Mouse (Mus musculus): ENCODE data around the gene Slc7a9. TPM values are rescaled to one million over a fixed set of nuclear protein-coding genes. Genes with fewer than 3 reads are reported as not detected.

The Slc7a9 gene
- polyA plus RNA-seq, 1 experiment = 320 TPM

- H3K4me3 ChIP-seq (ENCODE audit: low read depth, low read length) = no peak overlapping the region
- TF ChIP-seq CTCF (IDR thresholded peaks at IDR 0.05; ENCODE audit: extremely low read depth, insufficient read length, insufficient replicate concordance, low read depth, low read length) = no peak
- TF ChIP-seq POLR2A (IDR thresholded peaks at IDR 0.05; ENCODE audit: low read depth, low read length) = no peak
- H3K4me1 ChIP-seq (ENCODE audit: control insufficient read depth, insufficient read depth, insufficient read length, low read length) = no peaks in the 10 kb centered on the region
- WGBS = 82% methylated on average over 2 of the region's 2 CpGs
- H3K36me3 ChIP-seq (ENCODE audit: control insufficient read depth, insufficient read depth, low read length) = peaks cover 19% of the 10 kb centered on the region
- H3K27me3 ChIP-seq (ENCODE audit: control insufficient read depth, insufficient read depth, low read length) = no peaks in the 10 kb centered on the region
- no peak overlapping the region for H3K27ac ChIP-seq (ENCODE audit: insufficient read depth, low read depth, low read length)
Observed at GRCm38 (mm10) chr7:35467856-35468255, 19.3 kb downstream of the Slc7a9 start.

- Histone ChIP-seq H3K36me3 (ENCODE audit: control insufficient read depth, insufficient read depth, low read length) (no peaks in the 10 kb centered on the region), H3K4me1 (ENCODE audit: control insufficient read depth, insufficient read depth, insufficient read length, low read length) (no peaks in the 10 kb centered on the region), H3K27me3 (ENCODE audit: control insufficient read depth, insufficient read depth, low read length) (no peaks in the 10 kb centered on the region), H3K27ac (ENCODE audit: insufficient read depth, low read depth, low read length) (no peak overlapping the region), H3K4me3 (ENCODE audit: low read depth, low read length) (no peak overlapping the region)
- WGBS = 41% methylated on average over 4 of the region's 4 CpGs
- TF ChIP-seq CTCF (IDR thresholded peaks at IDR 0.05; ENCODE audit: extremely low read depth, insufficient read length, insufficient replicate concordance, low read depth, low read length) = peak; percentile 16; the same call in 1 of the 2 replicates
- TF ChIP-seq POLR2A (IDR thresholded peaks at IDR 0.05; ENCODE audit: low read depth, low read length) = no peak
Observed at GRCm38 (mm10) chr7:35470794-35471193, 22.2 kb downstream of the Slc7a9 start.

DNA sequence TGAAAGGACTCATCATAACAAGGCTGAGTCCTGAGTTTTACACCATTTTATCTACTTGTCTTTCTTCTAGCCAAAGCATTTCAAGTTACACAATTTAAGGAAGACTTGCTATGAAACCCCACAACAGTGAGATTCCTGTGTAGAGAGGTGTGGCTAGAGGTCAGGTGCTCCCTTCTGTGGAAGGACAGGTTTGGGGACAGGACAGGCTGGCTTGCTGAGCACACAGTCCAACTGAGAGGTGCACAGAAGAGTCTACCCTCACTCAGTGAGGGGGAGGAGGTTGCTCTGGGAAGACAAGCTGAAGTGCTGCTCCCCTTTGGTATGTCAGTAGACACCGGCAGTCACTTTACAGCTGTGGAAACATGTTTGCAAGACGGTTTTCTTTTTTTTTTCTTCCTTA is 27.9 kb downstream of the Slc7a9 start:
- no peak for TF ChIP-seq POLR2A (IDR thresholded peaks at IDR 0.05; ENCODE audit: low read depth, low read length)
- TF ChIP-seq CTCF (IDR thresholded peaks at IDR 0.05; ENCODE audit: extremely low read depth, insufficient read length, insufficient replicate concordance, low read depth, low read length) = no peak
- Histone ChIP-seq H3K36me3 (ENCODE audit: control insufficient read depth, insufficient read depth, low read length) (no peaks in the 10 kb centered on the region), H3K4me3 (ENCODE audit: low read depth, low read length) (no peak overlapping the region), H3K4me1 (ENCODE audit: control insufficient read depth, insufficient read depth, insufficient read length, low read length) (no peaks in the 10 kb centered on the region), H3K27ac (ENCODE audit: insufficient read depth, low read depth, low read length) (no peak overlapping the region), H3K27me3 (ENCODE audit: control insufficient read depth, insufficient read depth, low read length) (no peaks in the 10 kb centered on the region)
- 74% methylated on average over 2 of the region's 2 CpGs for WGBS

DNA sequence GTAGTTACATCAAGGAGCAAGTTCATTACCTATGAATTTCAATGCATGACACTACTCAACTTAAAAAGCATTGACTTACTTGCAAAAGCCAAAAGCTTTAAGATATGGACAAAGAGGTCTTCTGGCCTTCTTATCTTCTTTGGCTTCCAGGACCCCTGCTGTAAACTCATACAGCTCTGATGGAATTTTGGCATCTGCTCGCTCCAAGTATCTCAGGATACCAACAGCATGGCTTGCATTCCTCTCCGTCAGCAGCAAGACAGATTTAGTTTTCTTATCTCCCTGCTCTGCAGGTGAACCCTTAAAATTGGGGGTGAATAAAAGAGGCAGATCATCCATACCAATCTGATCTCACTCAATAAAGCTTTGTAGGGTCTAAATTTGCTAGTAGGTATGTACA is 36.5 kb downstream of the Slc7a9 start:
- TF ChIP-seq POLR2A (IDR thresholded peaks at IDR 0.05; ENCODE audit: low read depth, low read length) (no peak), CTCF (IDR thresholded peaks at IDR 0.05; ENCODE audit: extremely low read depth, insufficient read length, insufficient replicate concordance, low read depth, low read length) (no peak)
- H3K36me3 ChIP-seq (ENCODE audit: control insufficient read depth, insufficient read depth, low read length) = no peaks in the 10 kb centered on the region
- WGBS = 80% methylated on average over 2 of the region's 2 CpGs

DNA sequence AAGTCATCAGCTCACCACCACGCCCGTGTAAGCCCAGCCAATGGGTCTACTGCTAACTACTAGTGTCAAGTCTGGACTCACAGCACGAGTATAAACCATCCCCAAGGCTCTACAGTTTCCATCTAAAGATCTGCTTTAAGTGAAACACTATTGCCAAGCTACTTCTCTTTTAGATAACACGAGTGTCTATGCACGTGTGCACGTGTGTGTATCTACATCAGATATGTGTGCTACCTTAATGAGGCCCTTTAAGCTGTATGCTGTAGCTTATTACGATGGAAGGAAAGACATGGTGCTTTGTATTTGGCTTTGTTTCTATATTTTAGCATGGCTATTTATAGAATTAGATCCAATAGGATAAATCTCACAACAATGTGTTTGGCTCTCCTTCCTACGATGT is 38.0 kb downstream of the Slc7a9 start:
- no peaks in the 10 kb centered on the region for H3K36me3 ChIP-seq (ENCODE audit: control insufficient read depth, insufficient read depth, low read length)
- no peaks in the 10 kb centered on the region for H3K4me1 ChIP-seq (ENCODE audit: control insufficient read depth, insufficient read depth, insufficient read length, low read length)
- TF ChIP-seq POLR2A (IDR thresholded peaks at IDR 0.05; ENCODE audit: low read depth, low read length) (no peak), CTCF (IDR thresholded peaks at IDR 0.05; ENCODE audit: extremely low read depth, insufficient read length, insufficient replicate concordance, low read depth, low read length) (no peak)
- no peak overlapping the region for H3K4me3 ChIP-seq (ENCODE audit: low read depth, low read length)
- H3K27me3 ChIP-seq (ENCODE audit: control insufficient read depth, insufficient read depth, low read length) = no peaks in the 10 kb centered on the region
- WGBS = 74% methylated on average over 8 of the region's 8 CpGs
- no peak overlapping the region for H3K27ac ChIP-seq (ENCODE audit: insufficient read depth, low read depth, low read length)

More for the DNA sequence above, 36.5 kb downstream of the Slc7a9 start:
- Histone ChIP-seq H3K27me3 (ENCODE audit: control insufficient read depth, insufficient read depth, low read length) (no peaks in the 10 kb centered on the region), H3K4me1 (ENCODE audit: control insufficient read depth, insufficient read depth, insufficient read length, low read length) (no peaks in the 10 kb centered on the region), H3K4me3 (ENCODE audit: low read depth, low read length) (no peak overlapping the region), H3K27ac (ENCODE audit: insufficient read depth, low read depth, low read length) (no peak overlapping the region)

DNA sequence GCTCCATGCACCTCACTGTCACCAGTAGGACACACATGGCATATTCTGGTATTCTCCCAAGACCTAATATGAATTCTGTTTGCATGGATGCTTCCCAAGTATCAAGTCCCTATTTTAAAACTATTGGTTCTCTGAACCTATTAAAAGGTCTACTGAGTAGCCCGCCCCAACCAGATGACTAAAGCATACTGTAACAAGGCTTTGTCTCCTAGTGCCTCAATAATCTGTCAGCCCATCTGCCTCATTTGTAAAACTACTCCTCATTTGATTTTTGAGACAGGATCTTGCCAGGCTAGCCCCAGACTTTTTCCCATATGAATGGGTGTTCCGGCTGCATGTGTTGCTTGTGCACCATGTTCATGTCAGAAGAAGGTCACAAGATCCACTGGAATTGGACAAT is 41.6 kb downstream of the Slc7a9 start:
- Histone ChIP-seq H3K27ac (ENCODE audit: insufficient read depth, low read depth, low read length) (no peak overlapping the region), H3K4me1 (ENCODE audit: control insufficient read depth, insufficient read depth, insufficient read length, low read length) (no peaks in the 10 kb centered on the region), H3K36me3 (ENCODE audit: control insufficient read depth, insufficient read depth, low read length) (no peaks in the 10 kb centered on the region), H3K27me3 (ENCODE audit: control insufficient read depth, insufficient read depth, low read length) (no peaks in the 10 kb centered on the region), H3K4me3 (ENCODE audit: low read depth, low read length) (no peak overlapping the region)
- TF ChIP-seq POLR2A (IDR thresholded peaks at IDR 0.05; ENCODE audit: low read depth, low read length) (no peak), CTCF (IDR thresholded peaks at IDR 0.05; ENCODE audit: extremely low read depth, insufficient read length, insufficient replicate concordance, low read depth, low read length) (no peak)
- WGBS = 97% methylated on average over 2 of the region's 2 CpGs

DNA sequence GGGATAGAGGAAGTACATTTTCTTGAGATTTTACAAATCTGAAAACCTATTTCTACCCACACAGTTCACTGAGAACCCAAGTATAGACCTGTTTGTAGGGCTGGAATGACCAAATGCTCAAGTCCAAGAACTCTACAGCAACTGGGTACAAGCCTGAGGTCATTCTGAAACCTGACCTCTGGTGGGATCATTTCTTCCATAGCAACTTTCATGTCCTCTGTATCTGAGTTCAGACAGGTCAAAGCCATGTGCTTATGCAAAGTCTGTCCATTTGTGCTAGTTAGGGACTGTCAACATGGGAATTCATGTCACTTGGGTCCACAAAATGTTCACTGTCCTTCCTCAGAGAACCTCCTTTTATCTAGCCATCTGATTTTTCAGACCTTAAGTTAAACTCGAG is 42.4 kb downstream of the Slc7a9 start:
- TF ChIP-seq CTCF (IDR thresholded peaks at IDR 0.05; ENCODE audit: extremely low read depth, insufficient read length, insufficient replicate concordance, low read depth, low read length) (no peak), POLR2A (IDR thresholded peaks at IDR 0.05; ENCODE audit: low read depth, low read length) (no peak)
- Histone ChIP-seq H3K27me3 (ENCODE audit: control insufficient read depth, insufficient read depth, low read length) (no peaks in the 10 kb centered on the region), H3K4me3 (ENCODE audit: low read depth, low read length) (no peak overlapping the region), H3K36me3 (ENCODE audit: control insufficient read depth, insufficient read depth, low read length) (no peaks in the 10 kb centered on the region), H3K27ac (ENCODE audit: insufficient read depth, low read depth, low read length) (no peak overlapping the region), H3K4me1 (ENCODE audit: control insufficient read depth, insufficient read depth, insufficient read length, low read length) (no peaks in the 10 kb centered on the region)
- WGBS = 36% methylated on average over 1 of the region's 1 CpGs

- Histone ChIP-seq H3K27me3 (ENCODE audit: control insufficient read depth, insufficient read depth, low read length) (no peaks in the 10 kb centered on the region), H3K4me3 (ENCODE audit: low read depth, low read length) (no peak overlapping the region), H3K4me1 (ENCODE audit: control insufficient read depth, insufficient read depth, insufficient read length, low read length) (no peaks in the 10 kb centered on the region), H3K36me3 (ENCODE audit: control insufficient read depth, insufficient read depth, low read length) (no peaks in the 10 kb centered on the region), H3K27ac (ENCODE audit: insufficient read depth, low read depth, low read length) (no peak overlapping the region)
- WGBS = 98% methylated on average over 2 of the region's 2 CpGs
- TF ChIP-seq POLR2A (IDR thresholded peaks at IDR 0.05; ENCODE audit: low read depth, low read length) (no peak), CTCF (IDR thresholded peaks at IDR 0.05; ENCODE audit: extremely low read depth, insufficient read length, insufficient replicate concordance, low read depth, low read length) (no peak)
Observed at GRCm38 (mm10) chr7:35497516-35497915, 48.9 kb downstream of the Slc7a9 start.

All from small intestine, adult 2 months (tissue).